Mouse (Mus musculus) left cerebral cortex, postnatal 10 days (tissue): Measurements from ENCODE around the gene Gng7. TPM values are rescaled to one million over a fixed set of nuclear protein-coding genes. Genes with fewer than 3 reads are reported as not detected.
A peak's percentile ranks its signal among the peaks of the same experiment; 100 is the strongest.
"Not testable (repeated sequence)": the region's sequence is repeated elsewhere in the genome, so short reads cannot be mapped to it uniquely, and the experiment has no call there.

ENCODE experiments used
- DNase-seq, 2 experiments: peaks; one replicate each; pipeline ENCODE4 v3.0.0; 2021 to 2022; ENCODE audit warnings: low spot score in 2 of 2, mixed read lengths in 1 of 2; ENCODE audit errors: extremely low spot score in 1 of 2
- intact Hi-C: fragments of 180-260 bp; cut with DNase I; formaldehyde crosslinking; loops from one replicate; pipeline ENCODE4 v1.15.1; 2025
- total RNA-seq, 2 experiments: library from RNA; stranded (reverse); gene quantifications; 2 replicates each; pipeline ENCODE4 v1.2.3; 2021

Gene Gng7
- total RNA-seq, 2 experiments from 2014 or later: 127 to 166 TPM

DNA sequence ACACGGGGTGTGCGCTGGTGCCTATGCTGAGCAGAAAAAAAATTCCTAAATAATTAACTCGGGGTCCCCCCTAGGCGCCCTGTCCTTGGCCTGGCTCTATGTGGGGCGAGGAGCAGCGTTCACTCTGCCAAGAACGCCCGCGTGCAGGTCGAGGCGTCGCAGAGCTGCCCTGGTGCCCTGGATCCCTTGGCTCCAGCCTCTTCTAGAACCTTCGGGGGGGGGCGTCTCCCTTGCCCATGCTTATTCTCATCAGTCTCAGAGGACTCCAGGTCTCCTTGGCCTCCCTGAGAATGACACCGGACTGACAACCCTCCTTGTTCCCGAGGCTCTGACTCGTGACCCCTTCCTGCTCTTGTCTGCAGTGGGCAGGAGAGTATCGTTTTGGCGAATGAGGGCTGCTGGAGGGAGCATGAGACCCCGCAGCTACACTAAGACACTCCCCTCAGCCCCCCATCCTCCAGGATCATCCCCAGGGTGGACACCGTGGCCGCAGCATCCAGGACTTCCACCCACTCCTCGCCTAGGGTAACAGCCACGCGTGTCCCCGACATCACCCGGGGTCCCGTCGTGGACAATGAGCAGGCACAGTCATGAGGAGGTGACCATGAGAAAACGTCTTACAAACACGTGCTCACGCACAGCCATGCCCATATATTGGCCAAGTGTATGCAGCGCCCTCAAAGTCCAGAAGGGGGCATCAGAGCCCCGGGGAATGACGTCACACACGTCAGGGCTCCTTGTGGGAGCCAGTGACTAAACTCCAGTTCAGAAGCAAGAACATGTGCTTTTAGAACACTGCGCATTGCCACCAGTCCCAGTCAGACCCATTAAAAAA lies 15.2 kb downstream of the Gng7 start:
- peak; percentile 86 for DNase-seq
- intact Hi-C loops: loop anchor here (2.0 to 5.0 kb wide), 4 partner anchors 41 to 252 kb away; no protein-coding TSS in a partner anchor

DNA sequence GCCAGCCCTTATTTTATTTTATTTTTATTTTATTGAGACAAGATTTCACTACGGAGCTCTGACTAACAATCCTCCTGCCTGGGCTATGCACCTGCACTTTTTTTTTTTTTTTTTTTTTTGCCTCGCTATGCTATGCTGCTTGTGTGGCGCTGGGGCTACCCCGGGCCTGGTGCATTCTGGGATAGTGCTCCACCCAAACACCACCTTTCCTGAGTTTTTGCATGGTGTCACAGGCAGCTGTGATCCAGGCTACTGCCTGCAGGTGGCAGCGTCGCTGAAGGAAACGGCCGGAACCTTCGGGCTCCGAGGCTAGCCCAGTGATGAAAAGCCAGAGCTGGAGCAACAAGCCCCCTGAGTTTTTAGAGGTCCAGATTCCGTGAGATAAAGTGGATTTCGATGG lies 16.0 kb downstream of the Gng7 start:
- DNase-seq: peak; percentile 36 to 74
- intact Hi-C loops: loop anchor here (2.0 to 5.0 kb wide), 4 partner anchors 42 to 251 kb away; no protein-coding TSS in a partner anchor

DNA sequence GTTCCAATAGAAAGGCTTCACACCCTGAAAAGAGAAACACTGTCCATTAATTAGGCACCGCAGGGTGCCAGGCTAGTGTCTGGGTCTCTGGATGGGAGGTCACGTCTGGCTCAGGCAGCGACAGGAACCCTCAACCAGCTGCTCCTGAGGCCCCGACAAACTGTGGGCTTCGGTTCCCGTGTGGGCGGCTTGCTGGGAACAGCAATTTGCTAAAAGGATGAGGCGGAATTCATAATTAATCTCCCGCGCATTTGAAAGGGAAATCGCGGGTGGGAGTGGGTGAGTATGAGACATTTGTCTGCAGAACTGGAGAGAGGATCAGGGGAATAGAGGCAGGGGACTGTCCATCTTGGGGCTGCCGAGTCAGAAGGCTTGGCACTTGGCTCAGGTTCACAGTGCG lies 16.7 kb downstream of the Gng7 start:
- intact Hi-C loops: loop anchor here (2.0 to 5.0 kb wide), 4 partner anchors 43 to 251 kb away; no protein-coding TSS in a partner anchor
- no peak for DNase-seq

DNA sequence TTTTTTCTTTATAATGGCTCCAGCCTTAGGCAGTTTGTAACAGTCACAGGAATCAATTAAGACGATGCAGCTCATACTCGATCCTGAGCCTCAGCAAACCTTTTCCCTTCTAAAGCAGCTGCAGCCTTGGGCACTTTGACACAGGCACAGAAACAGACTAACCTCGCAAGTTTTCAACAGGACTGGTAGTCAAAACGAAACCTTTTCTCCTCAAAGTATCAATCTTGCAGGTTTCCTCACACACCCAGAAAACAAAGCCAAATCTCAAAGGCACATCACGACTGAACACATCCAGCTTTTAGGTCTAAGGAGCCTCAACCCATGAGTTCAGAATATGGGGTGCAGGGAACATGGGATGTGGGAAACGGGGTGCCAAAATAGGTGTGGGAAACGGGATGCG lies 17.4 kb downstream of the Gng7 start:
- intact Hi-C loops: loop anchor here (2.0 to 5.0 kb wide), 4 partner anchors 69 to 250 kb away; no protein-coding TSS in a partner anchor
- DNase-seq: no peak

DNA sequence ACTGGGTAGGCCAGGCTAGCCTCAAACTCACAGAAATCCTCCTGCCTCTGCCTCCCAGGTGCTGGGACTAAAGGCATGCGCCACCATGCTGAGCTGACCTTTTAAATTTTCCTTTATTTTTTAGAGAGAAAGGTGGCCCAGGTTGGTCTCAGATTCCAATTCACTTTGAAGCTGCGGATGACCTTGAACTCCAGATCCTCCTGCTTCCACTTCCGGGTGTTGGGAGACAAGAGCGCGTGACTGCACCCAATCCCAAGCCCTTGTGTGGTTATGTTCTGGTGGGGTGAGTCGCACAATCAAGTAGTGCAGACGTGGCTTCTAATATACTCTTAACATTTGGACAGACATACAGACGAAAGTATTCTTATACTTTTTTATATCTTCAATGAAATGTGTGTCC lies 18.2 kb downstream of the Gng7 start:
- DNase-seq: no peak
- intact Hi-C loops: loop anchor here (2.0 to 5.0 kb wide), 4 partner anchors 68 to 249 kb away; no protein-coding TSS in a partner anchor

DNA sequence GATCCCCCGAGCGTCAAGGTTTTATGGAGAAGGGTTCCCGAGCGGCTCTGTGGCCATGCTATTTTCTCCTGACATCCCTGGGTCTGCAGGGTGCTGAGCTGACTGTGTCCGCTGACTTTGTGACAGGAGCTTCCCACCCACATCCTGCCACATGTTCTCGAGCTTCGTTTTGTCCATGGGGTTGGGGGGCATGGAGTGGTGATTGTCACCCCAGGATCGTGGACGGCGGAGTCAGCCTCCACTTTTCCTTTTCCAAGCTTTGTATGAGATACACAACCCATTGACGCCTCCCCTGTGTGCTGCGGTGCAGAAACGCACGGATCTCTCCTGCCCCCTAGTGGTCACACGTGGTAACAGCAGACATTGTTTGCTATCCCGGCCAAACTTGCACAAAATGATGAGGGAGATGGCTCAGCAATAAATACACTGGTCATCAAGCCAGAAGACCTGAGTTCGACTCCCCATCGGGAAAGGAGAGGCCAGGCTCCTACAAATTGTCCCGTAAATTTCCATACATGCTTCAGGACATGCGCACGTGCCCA lies 19.6 kb downstream of the Gng7 start:
- peak; percentile 79 to 82 for DNase-seq
- intact Hi-C loops: loop anchor here (5.0 kb wide), 3 partner anchors 87 to 248 kb away; no protein-coding TSS in a partner anchor

DNA sequence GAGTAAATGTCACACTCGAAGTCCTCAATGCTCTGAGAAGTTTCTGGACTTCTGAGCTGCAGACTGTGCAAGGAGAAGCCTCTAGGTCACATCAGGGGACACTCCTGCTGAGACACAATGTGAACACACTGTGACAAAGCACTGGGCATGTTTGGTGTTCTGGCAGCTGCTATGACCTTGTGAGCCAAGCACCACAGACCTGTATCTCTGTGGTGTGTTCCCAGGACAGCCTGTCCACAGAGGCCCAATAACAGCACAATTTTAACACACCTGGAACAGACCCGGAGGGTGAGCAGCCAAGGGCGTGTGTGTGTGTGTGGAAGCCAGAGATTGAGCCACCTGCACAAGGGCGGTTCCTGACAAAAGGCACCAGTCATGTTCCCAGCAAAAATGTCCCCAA lies 20.1 kb downstream of the Gng7 start:
- DNase-seq: no peak
- intact Hi-C loops: loop anchor here (5.0 kb wide), 3 partner anchors 88 to 247 kb away; no protein-coding TSS in a partner anchor

DNA sequence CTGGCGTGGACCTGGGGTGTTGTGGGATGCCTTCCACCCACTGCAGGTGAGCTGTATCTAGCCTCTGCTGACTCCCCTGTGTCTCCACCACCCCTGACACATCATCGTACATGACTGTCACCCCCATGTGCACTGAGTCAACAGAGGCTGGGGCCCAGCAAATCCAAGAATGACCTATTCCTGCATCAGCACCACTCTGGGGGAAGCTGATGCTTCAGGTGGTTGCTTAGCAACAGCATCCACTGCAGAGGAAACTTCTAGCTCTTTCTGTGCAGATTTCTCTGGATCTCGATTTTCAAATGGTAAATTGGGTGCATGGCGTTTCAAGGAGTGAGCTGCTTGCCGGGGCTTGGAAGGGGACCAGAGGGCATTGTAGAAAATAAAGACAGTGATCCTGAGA lies 21.5 kb downstream of the Gng7 start:
- DNase-seq: no peak
- intact Hi-C loops: no loop called here

DNA sequence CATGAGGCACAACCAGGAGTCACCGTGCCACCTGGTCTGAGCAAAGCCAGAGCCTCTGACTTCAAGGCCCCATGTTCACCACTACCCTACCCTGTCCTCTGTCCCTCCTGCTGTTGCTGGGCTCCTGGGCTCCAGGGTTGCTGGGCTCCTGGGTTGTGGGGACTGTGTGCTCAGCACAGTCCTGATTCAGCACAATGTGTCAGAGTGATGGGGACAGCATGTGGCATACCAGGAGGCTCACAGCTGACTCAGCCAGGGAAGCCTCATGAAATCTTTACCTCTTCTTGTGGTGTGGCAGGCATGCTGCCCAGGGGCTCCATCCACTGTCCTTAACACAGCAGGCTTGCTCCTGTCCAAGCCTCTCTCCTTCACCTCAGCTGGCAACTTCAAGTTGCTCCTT lies 22.8 kb downstream of the Gng7 start:
- DNase-seq: peak in 1 of 2 experiments; percentile 18
- intact Hi-C loops: no loop called here

DNA sequence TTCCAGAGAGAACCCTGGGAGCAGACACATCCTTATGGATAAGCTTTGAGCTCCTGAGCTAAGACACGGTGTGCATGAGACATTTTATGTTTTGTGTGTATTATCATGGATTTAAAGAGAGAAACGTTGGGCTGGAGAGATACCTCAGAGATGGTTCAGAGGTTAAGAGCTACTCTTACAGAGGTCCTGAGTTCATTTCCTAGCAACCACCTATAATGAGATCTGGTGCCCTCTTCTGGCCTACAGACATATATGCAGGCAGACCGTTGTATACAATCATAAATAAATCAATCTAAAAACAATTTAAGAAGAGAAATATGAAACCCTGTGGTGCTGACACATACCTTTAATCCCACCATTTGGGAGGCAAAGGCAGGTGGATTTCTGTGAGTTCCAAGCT lies 23.7 kb downstream of the Gng7 start:
- DNase-seq: no peak
- intact Hi-C loops: no loop called here

DNA sequence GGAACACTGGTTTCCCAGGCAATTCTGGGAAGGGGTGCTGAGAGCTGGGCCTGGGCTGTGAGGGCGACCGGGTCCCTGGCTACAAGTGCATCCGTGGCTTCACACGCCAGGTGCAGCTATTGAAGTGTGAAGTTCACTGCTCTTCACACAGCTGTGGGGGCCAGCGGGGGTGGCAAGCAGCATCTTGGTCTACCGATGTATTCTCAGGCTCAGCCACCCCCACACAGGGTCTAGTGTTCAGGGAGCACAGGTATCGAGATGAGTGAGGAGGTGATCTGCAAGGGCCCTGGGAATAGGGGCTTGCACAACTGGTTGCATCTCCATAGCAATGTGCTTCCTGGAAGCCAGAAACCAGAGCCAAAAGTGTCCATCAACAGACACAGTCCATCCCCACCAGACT lies 24.3 kb downstream of the Gng7 start:
- intact Hi-C loops: no loop called here
- DNase-seq: peak in 1 of 2 experiments; percentile 30

DNA sequence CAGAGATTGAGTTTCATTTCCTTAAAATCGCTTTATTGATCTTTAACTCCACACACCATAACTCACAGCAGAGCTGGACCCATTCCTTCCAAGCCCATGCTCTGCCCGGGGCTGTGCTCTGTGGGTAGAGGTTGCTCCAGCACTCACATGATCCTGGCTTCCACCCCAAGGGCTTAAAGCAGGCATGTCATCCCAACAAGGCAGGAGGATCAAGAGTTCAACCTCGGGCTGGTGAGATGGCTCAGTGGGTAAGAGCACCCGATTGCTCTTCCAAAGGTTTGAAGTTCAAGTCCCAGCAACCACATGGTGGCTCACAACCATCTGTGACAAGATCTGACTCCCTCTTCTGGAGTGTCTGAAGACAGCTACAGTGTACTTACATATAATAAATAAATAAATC lies 24.9 kb downstream of the Gng7 start:
- intact Hi-C loops: loop anchor here (5.0 kb wide), 1 partner anchor 63 kb away; no protein-coding TSS in a partner anchor
- not testable (repeated sequence) for DNase-seq

DNA sequence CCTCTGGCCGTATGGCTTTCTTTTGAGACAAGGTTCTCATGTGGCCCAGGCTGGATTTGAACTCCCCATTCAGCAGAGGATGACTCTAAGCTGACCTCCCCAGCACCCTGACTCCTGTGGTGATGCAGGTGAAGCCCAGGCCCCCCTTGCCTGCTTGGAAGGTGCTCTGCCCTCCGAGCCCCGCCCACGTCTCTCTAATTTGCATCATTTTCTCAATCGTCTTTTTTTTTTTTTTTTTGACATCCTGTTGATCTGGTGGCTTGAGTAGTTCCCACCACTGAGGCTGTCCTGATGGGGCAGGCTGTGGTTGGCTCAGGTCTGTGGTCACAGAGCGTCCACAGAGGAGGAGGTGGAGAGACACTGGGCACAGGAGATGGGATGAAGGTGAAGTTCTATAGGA lies 25.3 kb downstream of the Gng7 start:
- intact Hi-C loops: loop anchor here (5.0 kb wide), 1 partner anchor 62 kb away; no protein-coding TSS in a partner anchor
- no peak for DNase-seq

DNA sequence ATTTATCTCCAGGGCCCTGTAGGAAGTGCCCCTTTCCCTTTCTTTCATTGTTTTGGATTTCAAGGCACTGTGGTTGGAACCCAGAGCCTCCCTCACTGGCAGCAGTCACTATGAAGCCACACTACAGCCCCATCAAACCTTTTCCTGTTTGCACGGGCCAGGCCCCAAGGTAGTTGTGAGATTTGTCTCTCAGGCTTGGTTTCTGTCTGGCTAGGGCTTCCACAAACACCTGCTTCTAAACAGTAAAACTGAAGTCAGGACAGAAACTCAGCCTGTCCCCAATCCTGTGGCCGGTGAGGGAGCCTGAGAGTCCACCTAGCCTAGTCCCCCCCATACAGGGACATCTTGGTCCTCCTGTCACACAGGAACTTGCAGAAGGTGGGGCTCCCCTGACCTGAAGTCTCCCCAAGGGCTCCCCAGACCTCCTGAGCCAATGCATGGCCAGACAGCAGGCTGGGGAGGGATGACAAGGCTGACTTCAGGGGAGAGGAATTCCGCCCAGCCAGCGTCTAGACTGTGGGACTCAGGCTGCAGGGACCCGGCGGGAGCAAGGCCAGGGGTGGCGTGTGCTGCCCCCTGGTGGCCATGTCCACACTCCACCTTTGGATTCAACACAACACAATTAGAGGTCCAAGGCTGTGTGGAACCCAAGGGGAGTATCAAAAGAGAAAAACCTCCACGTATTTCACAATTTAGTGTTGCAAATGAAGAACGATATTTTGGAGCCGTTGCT lies 26.9 kb downstream of the Gng7 start:
- intact Hi-C loops: loop anchor here (5.0 kb wide), 1 partner anchor 61 kb away; no protein-coding TSS in a partner anchor
- DNase-seq: peak in 1 of 2 experiments; percentile 90

DNA sequence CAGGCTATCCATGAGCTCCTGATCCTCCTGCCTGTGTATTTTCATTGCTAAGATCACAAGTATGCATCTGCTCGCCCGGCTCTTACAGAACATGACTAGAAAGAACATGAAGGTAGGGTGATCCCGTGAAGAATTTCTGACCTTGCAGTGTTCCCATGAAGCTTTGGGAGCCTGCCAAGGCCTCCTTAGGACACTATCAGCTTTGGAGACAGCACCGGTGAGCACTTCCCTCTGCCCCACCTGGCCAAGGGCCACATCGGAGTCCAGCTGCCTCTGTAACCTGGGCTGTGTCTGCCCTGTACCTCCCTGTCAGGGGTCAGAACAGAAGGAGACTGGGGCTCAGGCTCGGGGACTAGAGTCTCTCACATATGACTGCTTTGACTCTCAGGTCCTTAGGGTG lies 28.0 kb downstream of the Gng7 start:
- peak in 1 of 2 experiments; percentile 40 for DNase-seq
- intact Hi-C loops: loop anchor here (5.0 kb wide), 1 partner anchor 59 kb away; no protein-coding TSS in a partner anchor

DNA sequence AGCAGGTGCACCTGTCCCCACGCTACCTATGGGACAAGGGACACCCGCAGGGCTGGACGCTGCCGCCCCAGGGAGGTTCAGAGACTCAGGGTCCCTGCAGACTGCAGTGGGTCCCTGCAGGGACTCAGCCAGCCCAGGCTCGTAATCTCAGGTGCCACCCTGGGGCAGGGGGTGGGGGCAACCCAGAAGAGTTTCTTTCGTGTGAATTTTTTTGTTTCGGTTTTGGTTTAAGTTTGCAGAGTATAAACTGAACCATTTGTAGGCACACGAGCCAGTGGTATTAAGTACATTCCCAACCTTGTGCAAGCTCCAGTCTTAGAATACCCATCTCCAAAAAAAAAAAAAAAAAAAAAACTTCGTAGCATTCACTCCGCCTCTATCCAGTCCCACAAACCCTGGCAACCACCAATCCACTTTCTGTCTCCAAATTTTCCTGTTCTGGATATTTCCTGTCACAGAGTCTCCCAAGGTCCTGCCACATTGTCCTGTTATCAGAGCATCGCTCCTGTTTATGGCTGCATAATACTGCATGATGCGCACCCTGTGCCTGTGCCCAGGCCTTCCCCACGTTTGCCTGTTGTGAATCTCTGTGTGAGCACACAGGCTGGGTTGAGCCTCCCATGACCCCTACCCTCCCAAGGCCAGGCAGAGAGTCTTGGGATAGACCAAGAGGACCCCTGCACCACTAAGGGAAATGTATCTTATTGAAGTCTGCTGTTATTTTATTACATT lies 28.6 kb downstream of the Gng7 start:
- intact Hi-C loops: loop anchor here (5.0 kb wide), 1 partner anchor 59 kb away; no protein-coding TSS in a partner anchor
- DNase-seq: peak in 1 of 2 experiments; percentile 12

DNA sequence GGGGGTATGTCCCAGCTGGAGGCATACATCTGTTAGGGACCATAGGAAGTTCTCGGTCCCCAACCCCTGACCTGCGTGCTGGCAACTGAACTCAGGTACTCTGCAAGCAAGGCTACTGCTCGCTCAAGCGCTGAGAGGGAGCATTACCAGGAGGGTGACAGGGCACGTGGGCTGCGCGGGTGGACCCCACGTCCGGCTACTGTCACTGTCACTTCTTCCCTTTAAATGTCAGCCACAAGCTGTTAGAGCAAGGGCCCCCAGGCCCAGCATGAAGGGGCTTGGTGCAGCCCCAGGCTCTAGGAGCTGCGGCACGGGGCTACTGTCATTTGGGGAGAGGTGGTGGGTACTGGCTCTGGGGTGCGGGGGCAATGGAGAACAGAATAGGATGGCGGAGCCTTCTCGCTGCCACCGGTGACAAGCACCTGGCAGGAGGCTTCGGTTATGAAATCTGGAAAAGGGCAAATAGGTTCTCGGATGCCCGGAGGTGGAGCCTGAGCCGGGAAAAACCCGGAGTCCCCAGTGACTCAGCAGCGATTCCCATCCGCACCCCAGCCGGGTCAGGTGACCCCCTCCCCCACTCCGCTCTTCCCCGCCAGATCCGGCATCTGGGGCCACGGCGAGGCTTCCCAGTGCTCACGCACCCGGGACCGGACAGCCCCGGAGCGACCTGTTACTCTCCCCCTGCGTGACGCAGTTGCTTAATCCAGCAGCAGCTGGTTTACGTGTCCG lies 29.3 kb downstream of the Gng7 start:
- DNase-seq: peak in 1 of 2 experiments; percentile 61
- intact Hi-C loops: loop anchor here (5.0 kb wide), 1 partner anchor 58 kb away; no protein-coding TSS in a partner anchor

DNA sequence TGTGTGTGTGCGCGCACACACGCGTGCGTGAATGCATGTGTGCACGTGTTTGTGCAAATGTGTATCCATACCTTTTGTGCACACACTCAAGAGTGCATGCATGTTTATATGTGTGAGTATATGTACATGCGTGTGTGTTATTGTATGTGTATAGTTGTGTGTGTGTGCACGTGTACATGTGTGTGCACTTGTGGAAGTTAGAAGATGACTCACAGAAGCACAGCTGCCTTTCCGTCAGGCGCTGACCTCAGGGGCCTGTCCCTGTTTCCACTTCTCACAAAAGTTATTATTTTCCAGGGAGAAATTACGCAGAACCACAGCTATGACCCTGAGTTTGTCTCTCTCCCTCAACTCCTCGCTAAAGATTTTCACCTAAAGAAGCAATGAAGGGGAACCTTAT lies 30.5 kb downstream of the Gng7 start:
- no peak for DNase-seq
- intact Hi-C loops: no loop called here
